Mouse (Mus musculus): ENCODE data around the gene Kmt5c. TPM values are rescaled to one million over a fixed set of nuclear protein-coding genes. Genes with fewer than 3 reads are reported as not detected.

The Kmt5c gene
- polyA plus RNA-seq (2017; shearing (Covaris generic)) = 10 to 100 TPM; 26.0 to 45.1 TPM

DNA sequence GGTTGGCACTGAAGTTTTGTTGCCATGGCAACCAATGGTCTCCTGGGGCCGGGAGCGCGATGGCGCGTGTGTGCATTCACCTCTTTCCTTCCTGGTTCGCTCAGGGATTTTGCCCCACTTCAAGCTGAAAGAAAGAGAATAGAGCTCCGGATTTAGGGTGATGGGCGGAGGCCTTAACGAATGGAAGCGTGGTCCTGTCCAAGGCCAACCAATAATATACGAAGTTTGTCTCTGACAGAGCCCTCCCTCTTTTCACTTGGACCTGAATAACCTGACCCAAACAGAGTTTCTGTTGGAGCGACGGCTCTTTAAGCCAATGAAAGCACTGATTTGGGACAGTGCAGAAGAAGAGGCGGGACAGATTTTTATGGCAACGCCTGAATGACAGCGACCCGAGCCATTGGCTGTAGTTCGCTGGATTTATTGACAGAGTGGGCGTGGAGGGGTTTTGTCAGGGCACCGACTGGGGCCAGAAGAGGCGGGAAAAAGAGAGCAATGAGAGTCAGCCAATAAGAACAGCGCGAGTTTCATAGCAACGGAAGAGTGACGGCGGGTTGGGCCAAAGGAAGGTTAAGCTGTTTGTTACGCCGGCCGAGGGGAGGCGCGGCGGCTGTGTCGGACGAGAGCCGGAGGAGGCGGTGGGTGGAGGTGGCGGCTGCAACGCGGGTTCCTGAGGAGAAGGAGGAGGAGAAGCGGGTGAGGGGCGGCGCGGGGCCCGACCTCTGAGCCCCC is at the start of gene Kmt5c:
Gene Kmt5c, plus strand, starts transcription at position 572 of the 732 bp plus-strand sequence.

GRCm38 (mm10) chr7:4690387-4690786 is 49.5 kb upstream of the Kmt5c start, which contains the start of gene Brsk1:
TSS of gene Brsk1 (plus strand) at chr7:4690604.

DNA sequence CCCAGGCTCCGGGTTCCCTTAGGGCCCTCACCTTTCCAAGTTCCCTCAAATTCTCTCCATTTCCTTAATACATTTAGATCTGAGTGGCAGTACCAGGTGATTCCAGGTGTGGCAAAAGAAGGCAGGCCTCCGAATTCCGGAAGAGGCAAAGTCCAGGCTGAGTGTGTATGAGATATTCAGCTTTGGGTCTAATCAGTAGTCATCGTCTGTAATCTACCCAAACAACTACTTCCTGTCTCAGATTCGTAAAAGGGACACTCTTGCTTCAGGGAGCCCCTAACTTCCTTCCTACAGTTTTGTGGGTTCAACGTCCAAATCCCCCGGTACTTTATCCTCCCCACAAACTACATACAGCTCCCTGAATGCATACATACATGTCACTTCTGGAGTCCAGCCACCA is 14.7 kb upstream of the Kmt5c start, which contains the start of gene Tmem150b:
Gene Tmem150b, minus strand, starts transcription at position 81 of the 400 bp plus-strand sequence.

GRCm38 (mm10) chr7:4752821-4753570 is 13.1 kb downstream of the Kmt5c start, which contains the start of gene Cox6b2:
TSS of gene Cox6b2 (minus strand) at chr7:4753094.

DNA sequence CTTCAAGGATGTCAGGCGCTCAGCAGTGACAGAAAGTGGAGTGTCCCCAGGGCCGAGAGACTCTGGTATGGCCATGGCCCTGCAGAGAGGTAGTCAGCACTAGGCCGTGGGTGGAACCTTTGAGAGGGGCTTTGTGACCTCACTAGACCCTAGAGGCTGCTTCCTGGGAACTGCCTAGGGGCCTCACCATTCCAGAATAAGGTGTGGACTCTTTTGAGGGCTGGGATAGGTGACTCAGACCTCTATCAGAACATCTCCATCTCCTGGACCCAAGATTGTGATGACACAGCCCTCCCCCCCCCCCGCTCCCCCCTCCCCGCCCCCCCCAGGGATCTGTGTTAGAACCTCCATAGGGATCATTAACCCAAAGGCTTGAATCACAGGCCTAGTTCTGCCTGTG is 31.3 kb downstream of the Kmt5c start, which contains the start of gene Fam71e2:
Gene Fam71e2, minus strand, starts transcription at position 101 of the 400 bp plus-strand sequence.

GRCm38 (mm10) chr7:4782759-4783158 is 42.8 kb downstream of the Kmt5c start, which contains the start of the genes Il11 and Tmem190:
TSS of gene Il11 (minus strand) at chr7:4782859.
TSS of gene Tmem190 (plus strand) at chr7:4782937.

DNA sequence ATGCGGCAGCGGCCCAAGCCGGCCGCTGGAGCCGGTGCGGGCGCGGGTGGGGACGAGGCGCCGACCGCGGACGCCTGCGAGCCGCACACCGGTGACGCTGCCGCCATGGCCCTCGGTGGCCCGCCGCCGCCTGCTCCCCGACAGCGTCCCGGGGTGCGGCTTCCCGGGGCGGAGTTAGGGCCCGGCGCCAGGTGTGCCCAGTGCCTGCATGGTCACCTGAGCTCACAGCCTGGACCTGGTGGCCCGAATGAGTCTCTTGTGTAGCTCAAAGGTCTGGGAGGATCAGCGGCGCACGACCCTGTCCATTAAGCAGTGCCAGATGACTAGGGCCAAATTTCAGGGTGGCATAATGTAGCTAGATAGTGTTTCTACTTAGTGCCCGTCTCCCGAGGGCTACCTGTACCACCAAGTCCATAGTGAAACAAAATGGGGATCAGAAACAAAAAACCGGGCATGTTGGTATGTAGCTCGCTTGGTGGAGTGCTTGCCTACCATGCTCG is 49.6 kb downstream of the Kmt5c start, which contains the start of gene Tmem238:
Gene Tmem238, minus strand, starts transcription at position 221 of the 500 bp plus-strand sequence.

DNA sequence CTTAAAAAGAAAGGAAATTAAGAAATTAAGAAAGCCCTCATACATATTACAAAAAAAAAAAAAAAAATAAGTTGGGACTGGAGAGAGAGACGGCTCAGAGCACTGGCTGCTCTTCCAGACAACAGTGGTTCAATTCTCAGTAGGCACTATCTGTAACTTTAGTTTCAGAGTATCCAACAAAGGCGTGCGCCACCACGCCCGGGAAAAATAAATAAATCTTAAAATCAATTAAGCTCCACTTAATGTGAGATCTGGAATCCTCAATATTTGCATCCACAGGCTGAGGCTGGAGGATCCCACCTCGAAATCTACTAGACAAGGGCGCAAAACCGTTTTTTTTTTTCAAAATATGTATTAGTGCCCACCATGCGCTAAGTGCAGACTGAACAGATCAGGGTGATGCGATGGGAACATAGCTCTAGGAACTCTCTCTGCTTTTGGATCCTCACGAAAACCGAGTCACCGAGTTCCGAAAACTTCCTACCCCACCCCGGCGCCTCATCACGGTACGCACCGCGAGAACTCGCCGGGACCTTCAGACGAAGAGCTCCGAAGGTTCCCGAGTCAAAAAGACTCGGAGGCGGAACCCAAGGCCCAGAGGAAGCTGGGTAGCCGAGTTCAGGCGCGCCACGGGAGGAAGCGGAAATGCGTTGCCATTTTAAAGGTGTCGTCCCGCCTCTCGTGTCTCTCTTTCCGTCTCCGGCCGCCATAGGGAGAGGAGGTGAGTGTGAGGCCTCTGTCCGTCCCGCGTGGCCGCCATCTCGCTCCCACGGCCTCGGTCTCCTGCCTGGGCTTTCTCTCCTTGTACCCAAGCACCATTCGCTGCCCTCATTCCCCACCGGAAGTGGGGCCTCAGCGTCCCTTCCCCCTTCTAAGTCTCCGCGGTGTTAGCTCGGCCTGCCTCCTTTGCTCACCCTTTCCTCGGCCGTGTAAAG is 52.6 kb downstream of the Kmt5c start, which contains the start of gene Rpl28:
Gene Rpl28, plus strand, starts transcription at position 597 of the 935 bp plus-strand sequence.

Other genes with a start within 250 kb of the Kmt5c start
- gene Ppp1r12c, start 238.4 kb upstream of the Kmt5c start, polyA plus RNA-seq (2017; shearing (Covaris generic)) = 100 to 1,000 TPM; 122 to 144 TPM
- gene Tnnt1, start 223.7 kb upstream of the Kmt5c start, polyA plus RNA-seq (2017; shearing (Covaris generic)) = 10 to 100 TPM in 1 of 2 experiments, 1 to 10 TPM in 1; 6.2 to 15.6 TPM
- 1 to 10 TPM in 1 of 2 experiments, under 1 TPM in 1; 0.44 to 1.5 TPM for gene Tnni3, start 215.9 kb upstream of the Kmt5c start, polyA plus RNA-seq (2017; shearing (Covaris generic))
- gene Dnaaf3, start 207.7 kb upstream of the Kmt5c start, polyA plus RNA-seq (2017; shearing (Covaris generic)) = 1 to 10 TPM; 1.1 to 1.3 TPM
- not detected for gene Syt5, start 192.6 kb upstream of the Kmt5c start, polyA plus RNA-seq (2017; shearing (Covaris generic))
- gene Ptprh, start 136.1 kb upstream of the Kmt5c start, polyA plus RNA-seq (2017; shearing (Covaris generic)) = not detected
- gene Tmem86b, start 108.7 kb upstream of the Kmt5c start, polyA plus RNA-seq (2017; shearing (Covaris generic)) = 10 to 100 TPM; 11.0 to 15.2 TPM
- 100 to 1,000 TPM; 185 to 259 TPM for gene Ppp6r1, start 81.1 kb upstream of the Kmt5c start, polyA plus RNA-seq (2017; shearing (Covaris generic))
- gene Hspbp1, start 55.0 kb upstream of the Kmt5c start, polyA plus RNA-seq (2017; shearing (Covaris generic)) = 10 to 100 TPM; 53.0 to 59.9 TPM
- under 1 TPM in 1 of 2 experiments, not detected in 1; 0.61 TPM for gene Brsk1, start 49.5 kb upstream of the Kmt5c start, polyA plus RNA-seq (2017; shearing (Covaris generic))
- gene Tmem150b, start 14.9 kb upstream of the Kmt5c start, polyA plus RNA-seq (2017; shearing (Covaris generic)) = under 1 TPM in 1 of 2 experiments, not detected in 1; 0.25 TPM
- gene Cox6b2, start 13.0 kb downstream of the Kmt5c start, polyA plus RNA-seq (2017; shearing (Covaris generic)) = 1 to 10 TPM; 3.0 to 9.5 TPM
- gene Fam71e2, start 31.2 kb downstream of the Kmt5c start, polyA plus RNA-seq (2017; shearing (Covaris generic)) = not detected
- under 1 TPM; 0.16 to 0.20 TPM for gene Il11, start 42.7 kb downstream of the Kmt5c start, polyA plus RNA-seq (2017; shearing (Covaris generic))
- gene Tmem190, start 42.8 kb downstream of the Kmt5c start, polyA plus RNA-seq (2017; shearing (Covaris generic)) = not detected
- 1 to 10 TPM; 5.5 to 8.8 TPM for gene Tmem238, start 49.5 kb downstream of the Kmt5c start, polyA plus RNA-seq (2017; shearing (Covaris generic))
- 100 to 1,000 TPM; 316 to 505 TPM for gene Rpl28, start 52.8 kb downstream of the Kmt5c start, polyA plus RNA-seq (2017; shearing (Covaris generic))
- 100 to 1,000 TPM; 126 to 185 TPM for gene Ube2s, start 72.5 kb downstream of the Kmt5c start, polyA plus RNA-seq (2017; shearing (Covaris generic))
- gene Shisa7, start 104.6 kb downstream of the Kmt5c start, polyA plus RNA-seq (2017; shearing (Covaris generic)) = not detected
- gene Isoc2b, start 130.1 kb downstream of the Kmt5c start, polyA plus RNA-seq (2017; shearing (Covaris generic)) = 10 to 100 TPM; 46.9 to 52.2 TPM
- gene Isoc2a, start 137.0 kb downstream of the Kmt5c start, polyA plus RNA-seq (2017; shearing (Covaris generic)) = under 1 TPM; 0.37 to 0.84 TPM
- gene Gm36210, start 166.4 kb downstream of the Kmt5c start, polyA plus RNA-seq (2017; shearing (Covaris generic)) = under 1 TPM in 1 of 2 experiments, not detected in 1; 0.32 TPM
- gene Zfp628, start 175.1 kb downstream of the Kmt5c start, polyA plus RNA-seq (2017; shearing (Covaris generic)) = 1 to 10 TPM; 2.2 to 3.1 TPM
- under 1 TPM; 0.49 to 0.79 TPM for gene Nat14, start 181.9 kb downstream of the Kmt5c start, polyA plus RNA-seq (2017; shearing (Covaris generic))
- not detected for gene Ssc5d, start 185.7 kb downstream of the Kmt5c start, polyA plus RNA-seq (2017; shearing (Covaris generic))
- gene Sbk2, start 224.3 kb downstream of the Kmt5c start, polyA plus RNA-seq (2017; shearing (Covaris generic)) = not detected
- gene Sbk3, start 231.1 kb downstream of the Kmt5c start, polyA plus RNA-seq (2017; shearing (Covaris generic)) = under 1 TPM in 1 of 2 experiments, not detected in 1; 0.05 TPM